Mouse (Mus musculus) midbrain, embryonic 14.5 days (tissue): ENCODE data around the gene Aoc3. TPM values are rescaled to one million over a fixed set of nuclear protein-coding genes. Genes with fewer than 3 reads are reported as not detected.

Source experiments
- ATAC-seq: fragments of 200-750 bp; cut with Nextera tagmentation; 2 replicates; pipeline ENCODE4 v1.8.0; 2017; ENCODE audit warnings: moderate number of reproducible peaks, moderate library complexity; ENCODE audit not compliant: low FRiP score, low TSS enrichment
- DNase-seq: peaks from one replicate; pipeline ENCODE4 v3.0.0-alpha.2; 2015
- H3K27ac ChIP-seq: fragments of 300-500 bp; sonication (generic); replicated peaks from 2 replicates; pipeline ENCODE4 v1.5.1; 2014; ENCODE audit warnings: mild to moderate bottlenecking, low read depth, low read length, moderate library complexity
- H3K27me3 ChIP-seq: fragments of 300-500 bp; sonication (generic); 2 replicates; pipeline ENCODE4 v1.6.1; 2014; ENCODE audit warnings: low read length, control low read depth, mixed read lengths; ENCODE audit not compliant: control insufficient read depth, insufficient read depth
- H3K36me3 ChIP-seq: fragments of 300-500 bp; sonication (generic); 2 replicates; pipeline ENCODE4 v1.6.1; 2014; ENCODE audit warnings: low read length, control low read depth; ENCODE audit not compliant: control insufficient read depth, insufficient read depth
- H3K4me1 ChIP-seq: fragments of 300-500 bp; sonication (generic); 2 replicates; pipeline ENCODE4 v1.6.1; 2014; ENCODE audit warnings: mild to moderate bottlenecking, antibody characterized with exemption, low read length, control low read depth; ENCODE audit not compliant: control insufficient read depth, insufficient read depth
- H3K4me2 ChIP-seq: fragments of 300-500 bp; sonication (generic); 2 replicates; pipeline ENCODE4 v1.6.1; 2014; ENCODE audit warnings: mild to moderate bottlenecking, low read length, moderate library complexity
- H3K4me3 ChIP-seq: fragments of 300-500 bp; sonication (generic); replicated peaks from 2 replicates; pipeline ENCODE4 v1.5.1; 2014; ENCODE audit warnings: low read depth, low read length
- H3K9ac ChIP-seq: fragments of 300-500 bp; sonication (generic); replicated peaks from 2 replicates; pipeline ENCODE4 v1.6.1; 2014; ENCODE audit warnings: mild to moderate bottlenecking, low read length, moderate library complexity
- H3K9me3 ChIP-seq: fragments of 300-500 bp; sonication (generic); 2 replicates; pipeline ENCODE4 v1.6.1; 2016; ENCODE audit warnings: low read length, control low read depth, mixed read lengths; ENCODE audit not compliant: control insufficient read depth
- WGBS: fragments of 180-500 bp; shearing (Covaris S2); extraction: QIAGEN DNeasy Blood & Tissue Kit; methylation state at CpG from one replicate; pipeline ENCODE4 v1.1.7; 2014; 5-methylcytosine and 5-hydroxymethylcytosine counted together
- polyA plus RNA-seq: library from polyadenylated mRNA; unstranded; fragments of >200 nt; fragmentation: Nextera tagmentation; extraction: Ambion mirVana; gene quantifications from 2 replicates; pipeline ENCODE4 v1.2.1, GENCODE M21; 2014

The Aoc3 gene
- polyA plus RNA-seq, 1 experiment from 2014 or later = 0.04 TPM

- no peaks in the 10 kb centered on the region for H3K27me3 ChIP-seq
- no peaks in the 10 kb centered on the region for H3K4me1 ChIP-seq
- no peaks in the 10 kb centered on the region for H3K9me3 ChIP-seq
- WGBS = 85% methylated on average over 5 of the region's 5 CpGs
- H3K4me3 ChIP-seq = no peak overlapping the region
- no peak overlapping the region for H3K4me2 ChIP-seq
- no peaks in the 10 kb centered on the region for H3K36me3 ChIP-seq
- DNase-seq (no peak), ATAC-seq (no peak)
- no peak overlapping the region for H3K9ac ChIP-seq
- no peak overlapping the region for H3K27ac ChIP-seq
Observed at GRCm38 (mm10) chr11:101354438-101355010, 24.1 kb downstream of the Aoc3 start.

GRCm38 (mm10) chr11:101355916-101356315 lies 25.5 kb downstream of the Aoc3 start:
- Histone ChIP-seq H3K4me1 (no peaks in the 10 kb centered on the region), H3K4me2 (no peak overlapping the region), H3K9ac (no peak overlapping the region), H3K4me3 (no peak overlapping the region), H3K27me3 (no peaks in the 10 kb centered on the region), H3K27ac (no peak overlapping the region), H3K36me3 (no peaks in the 10 kb centered on the region), H3K9me3 (no peaks in the 10 kb centered on the region)
- DNase-seq = no peak
- WGBS = 93% methylated on average over 2 of the region's 2 CpGs
- no peak for ATAC-seq

DNA sequence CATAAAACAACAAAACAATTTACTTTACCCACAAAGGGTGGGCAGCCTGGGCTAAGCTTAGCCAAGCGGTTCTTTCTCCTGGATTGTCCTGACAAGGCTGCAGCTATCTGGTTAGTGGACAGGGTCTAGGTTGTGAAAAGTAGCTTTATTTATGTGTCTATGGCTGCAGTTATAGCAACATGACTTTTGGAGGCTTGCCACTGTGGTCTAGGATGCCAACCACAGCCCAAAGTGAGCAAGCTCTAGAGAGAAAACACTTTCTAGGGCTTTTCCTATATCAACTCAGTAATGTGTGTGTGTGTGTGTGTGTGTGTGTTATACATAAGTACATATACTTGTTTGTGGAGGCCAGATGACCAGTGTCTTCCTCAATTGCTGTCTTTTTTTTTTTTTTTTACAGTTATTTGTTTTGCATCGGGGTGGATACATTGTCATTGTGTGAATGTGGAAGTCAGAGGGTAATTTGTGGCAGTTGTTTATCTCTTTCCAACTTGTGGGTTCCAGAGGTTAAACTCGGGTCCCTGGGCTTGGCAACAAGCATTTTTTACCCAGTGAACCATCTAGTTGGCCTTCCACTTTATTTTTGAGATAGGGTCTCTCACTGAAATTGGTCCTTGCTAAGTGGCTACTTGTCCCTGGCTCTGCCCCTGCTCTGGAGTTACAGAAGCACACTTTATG lies 27.2 kb downstream of the Aoc3 start:
- no peak for ATAC-seq
- 88% methylated on average over 3 of the region's 3 CpGs for WGBS
- no peak overlapping the region for H3K27ac ChIP-seq
- no peaks in the 10 kb centered on the region for H3K9me3 ChIP-seq
- H3K27me3 ChIP-seq = no peaks in the 10 kb centered on the region
- no peak overlapping the region for H3K9ac ChIP-seq
- no peak overlapping the region for H3K4me3 ChIP-seq
- no peaks in the 10 kb centered on the region for H3K4me1 ChIP-seq
- no peaks in the 10 kb centered on the region for H3K36me3 ChIP-seq
- H3K4me2 ChIP-seq = no peak overlapping the region
- no peak for DNase-seq

DNA sequence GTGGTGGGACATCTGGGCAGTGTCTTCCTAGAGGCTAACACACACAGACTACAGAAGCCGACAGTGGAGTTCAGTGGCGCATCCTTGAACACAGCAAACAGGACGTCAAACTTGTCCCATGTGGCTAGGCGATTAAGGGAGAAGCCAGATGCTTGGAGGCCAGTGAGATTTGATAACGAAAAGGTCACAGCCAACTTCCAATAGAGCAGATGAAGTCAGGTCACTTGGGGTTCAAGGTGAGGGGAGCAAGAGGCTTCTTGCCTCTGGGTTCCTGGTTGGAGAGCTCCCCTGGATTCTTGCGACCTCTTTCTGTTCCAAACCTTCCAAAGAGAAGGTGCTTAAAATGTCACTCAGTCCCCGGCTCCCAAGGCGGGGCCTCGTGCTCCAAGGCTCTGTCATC lies 29.4 kb downstream of the Aoc3 start:
- no peak overlapping the region for H3K27ac ChIP-seq
- H3K4me1 ChIP-seq = no peaks in the 10 kb centered on the region
- H3K4me3 ChIP-seq = no peak overlapping the region
- H3K9me3 ChIP-seq = no peaks in the 10 kb centered on the region
- H3K36me3 ChIP-seq = no peaks in the 10 kb centered on the region
- DNase-seq (no peak), ATAC-seq (no peak)
- H3K9ac ChIP-seq = no peak overlapping the region
- no peak overlapping the region for H3K4me2 ChIP-seq
- WGBS = 77% methylated on average over 9 of the region's 9 CpGs
- no peaks in the 10 kb centered on the region for H3K27me3 ChIP-seq

DNA sequence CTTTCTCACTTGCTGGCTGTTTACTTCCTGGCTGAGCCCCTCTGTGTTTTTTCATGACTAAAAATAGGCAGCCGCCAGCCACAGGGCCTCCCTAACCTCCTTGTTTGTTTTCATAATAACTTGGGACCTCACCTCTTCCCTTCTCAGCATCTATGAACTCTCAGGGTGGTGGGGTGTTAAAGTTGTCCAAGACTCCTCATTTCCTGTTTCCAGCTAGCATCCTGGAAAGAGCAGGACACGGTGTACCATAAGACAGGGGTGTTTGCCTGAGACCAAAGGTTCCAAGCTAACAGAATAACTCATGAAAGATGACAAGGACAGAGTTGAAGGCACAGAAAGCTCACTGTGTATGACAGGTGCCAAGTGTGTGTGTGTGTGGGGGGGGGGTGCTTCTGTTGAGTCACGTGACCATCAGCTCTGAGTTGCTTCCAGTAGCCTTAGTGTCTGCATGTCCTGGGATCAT lies 30.3 kb downstream of the Aoc3 start:
- no peaks in the 10 kb centered on the region for H3K27me3 ChIP-seq
- no peak overlapping the region for H3K4me2 ChIP-seq
- no peak overlapping the region for H3K27ac ChIP-seq
- H3K9ac ChIP-seq = no peak overlapping the region
- H3K36me3 ChIP-seq = no peaks in the 10 kb centered on the region
- no peaks in the 10 kb centered on the region for H3K9me3 ChIP-seq
- no peaks in the 10 kb centered on the region for H3K4me1 ChIP-seq
- no peak for DNase-seq
- H3K4me3 ChIP-seq = no peak overlapping the region
- no peak for ATAC-seq
- 75% methylated on average over 3 of the region's 3 CpGs for WGBS

GRCm38 (mm10) chr11:101364531-101364931 lies 34.1 kb downstream of the Aoc3 start:
- H3K27ac ChIP-seq = no peak overlapping the region
- no peak overlapping the region for H3K4me3 ChIP-seq
- DNase-seq (no peak), ATAC-seq (no peak)
- H3K36me3 ChIP-seq = no peaks in the 10 kb centered on the region
- H3K9ac ChIP-seq = no peak overlapping the region
- H3K27me3 ChIP-seq = no peaks in the 10 kb centered on the region
- no peaks in the 10 kb centered on the region for H3K9me3 ChIP-seq
- H3K4me2 ChIP-seq = no peak overlapping the region
- H3K4me1 ChIP-seq = no peaks in the 10 kb centered on the region
- whole genome bisulfite sequencing = 84% methylated on average over 5 of the region's 5 CpGs

GRCm38 (mm10) chr11:101367326-101367935 lies 37.0 kb downstream of the Aoc3 start, which contains the start of gene G6pc:
Gene G6pc, plus strand, starts transcription at chr11:101367561.
- WGBS = 92% methylated on average over 8 of the region's 8 CpGs
- Histone ChIP-seq H3K4me3 (no peak within 1 kb of the TSS), H3K4me2 (no peak within 1 kb of the TSS), H3K9me3 (no peaks in the 10 kb centered on the region), H3K36me3 (no peaks in the 10 kb centered on the region), H3K27ac (no peak within 1 kb of the TSS), H3K27me3 (no peaks in the 10 kb centered on the region), H3K4me1 (no peaks in the 10 kb centered on the region), H3K9ac (no peak within 1 kb of the TSS)
- ATAC-seq (no peak), DNase-seq (no peak)

- DNase-seq (no peak), ATAC-seq (no peak)
- H3K4me2 ChIP-seq = no peak overlapping the region
- no peaks in the 10 kb centered on the region for H3K9me3 ChIP-seq
- H3K36me3 ChIP-seq = no peaks in the 10 kb centered on the region
- H3K27ac ChIP-seq = no peak overlapping the region
- H3K4me3 ChIP-seq = no peak overlapping the region
- 80% methylated on average over 5 of the region's 5 CpGs for WGBS
- H3K9ac ChIP-seq = no peak overlapping the region
- no peaks in the 10 kb centered on the region for H3K27me3 ChIP-seq
- H3K4me1 ChIP-seq = no peaks in the 10 kb centered on the region
Observed at GRCm38 (mm10) chr11:101370141-101370540, 39.7 kb downstream of the Aoc3 start.
